Mouse (Mus musculus) bone marrow, adult 2 months (tissue): ENCODE data around the gene Gm6685. TPM values are rescaled to one million over a fixed set of nuclear protein-coding genes. Genes with fewer than 3 reads are reported as not detected.

ENCODE experiments used
- H3K27ac ChIP-seq: fragments of 200-500 bp; 2 replicates; pipeline ENCODE4 v1.5.1; 2012; ENCODE audit warnings: low read depth, mild to moderate bottlenecking, control low read depth, inconsistent platforms, low read length; ENCODE audit not compliant: control insufficient read depth, poor library complexity, insufficient read depth
- H3K4me1 ChIP-seq: fragments of 200-500 bp; 2 replicates; pipeline ENCODE4 v1.6.1; 2011; ENCODE audit warnings: low read length; ENCODE audit not compliant: control insufficient read depth, insufficient read depth
- H3K4me3 ChIP-seq: fragments of 200-500 bp; replicated peaks from 2 replicates; pipeline ENCODE3; 2011; ENCODE audit warnings: mild to moderate bottlenecking, low read depth, low read length, control low read depth; ENCODE audit not compliant: control insufficient read depth
- CTCF ChIP-seq: fragments of 200-500 bp; IDR thresholded peaks from 2 replicates; pipeline ENCODE4 v1.5.1; 2011; ENCODE audit warnings: low read length, control low read depth; ENCODE audit not compliant: control insufficient read depth, insufficient read depth
- POLR2A ChIP-seq: fragments of 200-500 bp; IDR thresholded peaks from 2 replicates; pipeline ENCODE4 v1.6.1; 2011; ENCODE audit warnings: low read depth, mild to moderate bottlenecking, control low read depth, low read length, borderline replicate concordance; ENCODE audit not compliant: control insufficient read depth
- WGBS: fragments of 180-500 bp; shearing (Covaris S2); methylation state at CpG from one replicate; pipeline ENCODE4 v1.1.7; 2018; 5-methylcytosine and 5-hydroxymethylcytosine counted together
- polyA plus RNA-seq: library from polyadenylated mRNA; stranded (reverse); fragments of >200 nt; gene quantifications from 2 replicates; pipeline ENCODE4 v1.2.4, GENCODE M21; 2011; ENCODE audit warnings: low replicate concordance; ENCODE audit not compliant: missing spikeins, insufficient read depth, insufficient read length

The Gm6685 gene
- polyA plus RNA-seq, 1 experiment = 3.1 TPM

DNA sequence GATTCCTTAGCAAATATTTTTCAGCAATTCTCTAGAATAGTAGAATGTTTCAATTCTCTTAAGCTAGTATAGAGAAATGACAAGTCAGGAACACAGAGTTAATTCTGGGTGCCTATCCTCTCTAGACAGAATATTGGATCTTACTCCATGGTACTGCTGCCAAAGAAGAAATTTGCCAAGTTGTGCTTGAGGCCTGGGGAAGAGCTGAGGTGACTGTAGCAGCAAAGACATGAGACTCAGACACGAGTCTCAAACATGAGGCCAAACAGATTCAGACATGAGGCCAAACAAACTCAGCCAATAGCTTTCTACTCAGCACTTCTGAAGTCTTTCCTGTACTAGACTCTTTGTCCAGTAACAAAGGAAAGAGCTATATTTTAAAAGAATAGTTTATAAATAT is 26.3 kb downstream of the Gm6685 start:
- no peaks in the 10 kb centered on the region for H3K4me1 ChIP-seq
- WGBS = 53% methylated on average over 1 of the region's 1 CpGs
- H3K4me3 ChIP-seq = no peak overlapping the region
- TF ChIP-seq POLR2A (no peak), CTCF (no peak)
- no peak overlapping the region for H3K27ac ChIP-seq

DNA sequence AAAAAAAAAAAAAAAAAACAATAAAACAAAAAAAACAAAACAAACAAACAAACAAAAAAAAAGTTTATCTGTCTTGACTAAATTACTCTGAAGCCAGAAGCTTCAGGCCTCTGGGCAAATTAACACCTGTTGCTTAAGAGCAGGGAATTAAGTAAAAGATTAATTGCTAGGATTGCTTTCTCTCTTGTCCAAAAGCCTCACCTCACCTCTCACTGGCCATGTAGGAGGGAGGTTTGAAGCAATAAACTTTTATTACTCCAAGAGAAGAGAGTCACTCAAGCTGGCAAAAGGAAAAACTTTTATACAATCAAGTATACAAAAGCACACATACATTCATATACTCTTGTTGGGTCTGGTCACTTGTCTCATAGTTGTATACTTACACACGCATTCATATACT is 31.9 kb downstream of the Gm6685 start:
- Histone ChIP-seq H3K4me1 (no peaks in the 10 kb centered on the region), H3K4me3 (no peak overlapping the region), H3K27ac (no peak overlapping the region)
- TF ChIP-seq CTCF = no peak
- no peak for TF ChIP-seq POLR2A
- WGBS = 85% methylated on average over 1 of the region's 1 CpGs

DNA sequence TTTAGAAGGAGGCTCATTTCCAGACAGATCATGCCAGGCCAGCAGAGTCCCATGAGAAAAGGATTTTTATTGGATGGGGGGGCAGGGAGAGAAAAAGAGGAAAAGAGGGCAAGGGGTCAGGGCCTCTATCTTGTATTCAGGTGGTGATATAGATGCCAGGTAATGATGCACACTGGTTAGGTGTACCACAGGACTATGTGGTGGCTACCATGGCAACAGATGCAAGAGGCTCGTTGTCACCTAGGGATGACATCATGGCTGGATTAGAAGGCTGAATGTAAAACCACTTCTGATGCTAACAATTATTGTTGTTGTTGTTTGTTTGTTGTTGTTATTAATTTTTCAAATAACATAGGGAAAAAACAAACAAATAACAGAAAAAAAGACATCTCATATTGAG is 49.2 kb downstream of the Gm6685 start:
- H3K27ac ChIP-seq = no peak overlapping the region
- H3K4me3 ChIP-seq = no peak overlapping the region
- H3K4me1 ChIP-seq = no peaks in the 10 kb centered on the region
- 90% methylated on average over 1 of the region's 1 CpGs for WGBS
- TF ChIP-seq POLR2A = no peak

Other genes with a start within 250 kb of the Gm6685 start
- not detected in 2 replicates for gene Ccdc85a, start 244.5 kb upstream of the Gm6685 start, polyA plus RNA-seq